Mouse (Mus musculus): ENCODE measurements around the gene D430041D05Rik. TPM values are rescaled to one million over a fixed set of nuclear protein-coding genes. Genes with fewer than 3 reads are reported as not detected.

D430041D05Rik gene
- total RNA-seq, 2 experiments from 2014 or later: 94.4 to 99.5 TPM

DNA sequence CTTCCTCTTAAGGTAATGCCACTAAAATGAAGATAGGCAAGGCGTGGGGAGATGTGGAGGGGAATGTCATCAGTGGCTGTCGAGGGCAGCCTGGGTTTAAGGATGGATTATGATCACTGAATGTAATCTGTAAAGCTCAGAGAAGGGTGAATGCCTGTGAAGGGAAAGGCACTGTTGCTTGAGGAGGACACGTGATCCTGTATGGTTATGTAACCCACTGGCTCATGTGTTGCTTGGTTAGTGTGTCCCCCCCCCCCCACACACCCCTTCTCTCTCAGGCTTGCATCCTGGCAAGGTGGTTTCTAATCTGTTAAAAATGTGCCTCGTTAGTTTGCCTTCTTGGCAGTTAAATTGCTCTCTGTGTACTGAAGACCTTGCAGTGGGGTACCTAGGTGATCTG, 173.7 kb downstream of the D430041D05Rik start:
- intact Hi-C loops (cut with DNase I): no loop called here
- DNase-seq (ENCODE audit: extremely low spot score in 1 of 2, low spot score in 2 of 2): no peak

DNA sequence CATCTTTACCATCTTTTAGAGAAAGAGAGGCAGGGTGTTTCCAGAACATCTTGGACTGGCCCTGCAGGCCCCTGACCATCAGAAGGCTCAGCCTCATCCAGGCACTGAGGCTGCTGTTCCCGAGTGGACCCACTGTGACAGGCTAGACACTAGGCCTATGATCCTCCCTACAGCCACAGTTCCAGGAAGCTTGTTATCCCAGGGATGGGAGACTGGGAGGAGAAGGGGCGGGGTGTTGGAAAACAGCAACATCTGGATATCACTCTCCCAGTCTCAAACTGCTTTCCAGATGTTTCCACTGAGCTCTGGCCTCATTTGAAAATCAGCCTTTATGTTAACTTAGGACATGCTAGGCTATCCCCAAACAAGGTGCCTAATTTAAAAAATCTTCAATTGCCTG, 180.4 kb downstream of the D430041D05Rik start:
- intact Hi-C loops (cut with DNase I): no loop called here
- DNase-seq (ENCODE audit: extremely low spot score in 1 of 2, low spot score in 2 of 2): no peak

DNA sequence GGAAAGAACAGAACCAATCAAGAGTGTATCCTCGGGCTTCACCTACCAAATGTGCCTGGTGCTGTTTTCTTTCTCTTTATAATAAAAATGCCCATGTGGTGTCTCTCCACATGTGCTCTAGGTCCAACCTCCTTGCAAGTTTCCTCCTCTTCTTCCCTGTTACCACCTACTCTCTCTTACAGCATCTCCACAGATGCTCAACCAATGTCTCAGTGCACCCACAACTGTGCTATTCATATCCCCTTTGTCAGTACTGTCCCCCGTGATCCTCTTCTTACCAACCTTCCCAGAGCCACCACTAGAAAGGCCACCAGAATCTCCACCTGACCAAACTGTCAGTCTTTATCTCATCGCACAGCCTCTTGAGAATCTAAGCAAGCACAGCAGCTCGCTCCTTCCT, 184.8 kb downstream of the D430041D05Rik start:
- intact Hi-C loops (cut with DNase I): no loop called here
- DNase-seq (ENCODE audit: extremely low spot score in 1 of 2, low spot score in 2 of 2): no peak

DNA sequence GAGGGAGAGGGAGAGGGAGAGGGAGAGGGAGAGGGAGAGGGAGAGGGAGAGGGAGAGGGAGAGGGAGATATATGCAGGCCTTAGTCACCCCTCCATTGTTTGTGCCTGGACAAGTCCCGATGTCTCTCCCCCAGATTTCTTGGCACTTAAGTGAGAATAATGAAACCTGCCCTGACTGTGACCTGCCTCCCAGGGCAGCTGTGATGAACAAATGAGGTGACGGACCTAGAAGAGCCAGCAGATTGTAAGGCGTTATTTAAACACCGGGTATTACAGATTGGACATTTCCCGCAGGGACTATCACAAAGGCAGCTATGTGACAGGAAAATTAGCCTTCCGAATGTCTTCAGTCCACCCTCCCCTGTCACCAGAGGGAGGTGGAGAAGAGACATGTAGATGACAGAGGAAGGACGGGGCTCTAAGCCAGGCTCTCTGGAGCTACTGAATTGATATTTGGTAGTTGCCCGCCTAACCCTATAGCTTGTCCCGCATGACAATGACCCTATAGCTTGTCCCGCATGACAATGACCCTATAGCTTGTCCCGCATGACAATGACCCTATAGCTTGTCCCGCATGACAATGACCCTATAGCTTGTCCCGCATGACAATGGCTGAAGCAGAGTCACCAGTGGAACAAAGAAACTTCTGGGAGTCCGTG, 191.0 kb downstream of the D430041D05Rik start:
- intact Hi-C loops (cut with DNase I): no loop called here
- no peak for DNase-seq (ENCODE audit: extremely low spot score in 1 of 2, low spot score in 2 of 2)

DNA sequence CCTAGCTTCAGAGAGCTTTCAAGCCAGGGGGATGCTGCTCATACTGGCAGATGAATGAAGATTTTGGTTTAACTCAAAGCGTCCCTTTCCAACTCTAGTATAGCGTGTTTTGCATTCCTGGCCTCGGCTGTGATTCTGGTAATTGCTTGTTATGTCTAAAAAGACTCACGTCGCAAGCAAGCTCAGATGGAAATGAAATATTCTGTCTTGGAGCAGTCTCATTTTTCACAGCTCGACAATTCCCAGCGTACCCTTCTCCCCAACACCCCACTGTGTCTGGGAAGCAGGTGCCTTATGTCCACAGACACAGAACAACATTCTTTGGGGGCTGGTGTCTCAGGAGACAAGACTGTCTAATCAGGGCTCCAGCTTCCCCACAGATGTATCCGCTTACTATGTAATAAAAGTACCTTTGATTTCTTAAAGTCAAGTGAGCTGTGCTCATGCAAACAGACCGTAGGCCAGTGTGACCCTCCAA, 192.2 kb downstream of the D430041D05Rik start:
- intact Hi-C loops (cut with DNase I): no loop called here
- peak in 1 of 2 experiments; percentile 46 for DNase-seq (ENCODE audit: extremely low spot score in 1 of 2, low spot score in 2 of 2)

DNA sequence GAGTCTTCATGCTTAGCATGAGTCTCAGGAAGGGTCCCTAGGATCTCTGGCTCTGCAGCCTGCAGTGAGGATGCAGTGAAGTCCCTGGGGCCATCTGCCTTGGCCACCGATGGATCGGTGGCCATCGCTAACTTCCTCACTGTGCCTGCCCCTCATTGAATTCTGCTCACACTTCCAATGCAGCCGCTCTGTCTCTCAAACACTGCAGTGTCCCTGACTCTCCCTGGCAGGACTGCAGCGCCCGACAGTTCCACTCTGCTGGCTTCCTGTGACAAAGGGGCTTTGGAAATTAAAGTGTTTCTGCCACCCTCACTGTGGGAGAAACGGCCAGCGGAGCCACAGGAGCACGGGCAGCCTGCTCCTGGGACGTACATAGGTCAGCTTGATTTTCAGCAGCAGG, 192.7 kb downstream of the D430041D05Rik start:
- intact Hi-C loops (cut with DNase I): no loop called here
- no peak for DNase-seq (ENCODE audit: extremely low spot score in 1 of 2, low spot score in 2 of 2)

DNA sequence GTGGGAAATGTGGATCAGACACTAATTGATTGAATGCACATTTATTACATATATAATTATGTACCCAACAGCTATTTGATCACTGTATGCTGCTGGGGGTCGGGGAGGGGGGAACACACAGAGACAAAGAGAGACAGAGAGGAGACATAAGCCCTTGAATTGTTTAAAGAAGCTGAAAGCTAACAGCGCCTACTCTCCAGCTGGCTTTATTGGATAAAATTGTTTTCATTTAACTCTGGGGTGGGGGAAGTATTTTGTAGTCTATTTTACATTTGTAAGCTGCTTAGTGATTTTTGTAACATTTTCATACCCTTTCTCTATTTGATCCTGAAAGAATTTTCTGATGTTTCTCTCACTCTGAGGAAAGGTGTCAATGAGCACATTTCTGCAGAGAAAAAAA, 201.4 kb downstream of the D430041D05Rik start:
- DNase-seq (ENCODE audit: extremely low spot score in 1 of 2, low spot score in 2 of 2): no peak
- intact Hi-C loops (cut with DNase I): no loop called here

DNA sequence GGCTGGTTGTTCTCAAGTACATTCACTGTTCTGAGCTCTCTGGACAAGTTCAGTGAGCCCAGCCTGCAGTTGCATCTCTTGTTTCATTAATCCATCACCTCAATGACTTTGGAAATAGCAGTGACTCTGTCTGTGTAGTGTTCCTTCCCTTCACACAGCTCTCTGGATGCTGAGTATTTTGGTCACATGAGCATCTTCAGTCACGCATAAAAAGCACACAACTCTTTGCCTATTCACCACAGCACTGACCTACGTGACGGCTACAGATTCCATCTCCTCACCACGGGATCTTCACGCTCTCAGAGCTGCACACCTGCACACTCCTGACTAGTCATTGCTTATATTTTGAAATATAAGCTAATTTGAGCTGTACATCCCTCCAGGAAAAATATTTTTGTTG, 202.4 kb downstream of the D430041D05Rik start:
- no peak for DNase-seq (ENCODE audit: extremely low spot score in 1 of 2, low spot score in 2 of 2)
- intact Hi-C loops (cut with DNase I): no loop called here

DNA sequence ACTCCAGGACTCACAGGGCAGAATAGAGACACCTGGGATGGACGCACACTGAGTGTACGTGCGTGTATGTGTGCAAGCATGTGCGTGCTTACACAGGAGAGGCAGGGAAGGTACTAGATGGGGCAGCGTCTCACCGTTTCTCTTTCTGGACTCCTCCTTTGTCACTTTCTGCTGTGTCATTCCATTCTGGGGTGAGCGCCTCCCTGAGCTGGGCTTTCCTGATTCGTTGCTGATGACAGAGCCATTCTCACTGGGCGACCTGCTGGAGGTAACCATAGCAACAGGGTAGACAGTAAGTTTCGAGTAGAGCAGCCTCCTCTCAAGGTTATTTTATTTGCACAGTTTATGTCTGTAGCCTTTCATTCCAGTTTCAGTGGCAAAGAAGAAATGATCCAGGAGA, 202.9 kb downstream of the D430041D05Rik start:
- DNase-seq (ENCODE audit: extremely low spot score in 1 of 2, low spot score in 2 of 2): peak; percentile 43 to 63
- intact Hi-C loops (cut with DNase I): no loop called here

DNA sequence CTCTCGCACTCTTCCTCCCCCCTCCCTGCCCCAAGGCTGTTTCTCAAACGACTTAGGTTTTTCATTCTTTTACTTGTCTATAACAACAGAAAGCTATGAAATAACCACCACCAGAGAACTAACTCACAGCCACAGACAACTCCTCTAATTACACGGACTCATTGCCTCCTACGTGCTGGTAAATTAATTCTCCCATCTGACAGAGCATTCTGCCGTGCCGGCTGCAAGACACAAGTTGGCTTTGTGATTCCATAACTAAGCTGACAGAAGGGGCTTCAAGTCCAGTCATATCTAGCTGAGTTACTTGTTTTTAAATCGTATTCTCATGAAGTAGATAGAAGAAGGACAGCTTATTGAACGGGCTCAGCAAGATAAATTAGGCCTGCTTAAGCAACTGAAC, 205.2 kb downstream of the D430041D05Rik start:
- intact Hi-C loops (cut with DNase I): no loop called here
- peak in 1 of 2 experiments; percentile 30 for DNase-seq (ENCODE audit: extremely low spot score in 1 of 2, low spot score in 2 of 2)

DNA sequence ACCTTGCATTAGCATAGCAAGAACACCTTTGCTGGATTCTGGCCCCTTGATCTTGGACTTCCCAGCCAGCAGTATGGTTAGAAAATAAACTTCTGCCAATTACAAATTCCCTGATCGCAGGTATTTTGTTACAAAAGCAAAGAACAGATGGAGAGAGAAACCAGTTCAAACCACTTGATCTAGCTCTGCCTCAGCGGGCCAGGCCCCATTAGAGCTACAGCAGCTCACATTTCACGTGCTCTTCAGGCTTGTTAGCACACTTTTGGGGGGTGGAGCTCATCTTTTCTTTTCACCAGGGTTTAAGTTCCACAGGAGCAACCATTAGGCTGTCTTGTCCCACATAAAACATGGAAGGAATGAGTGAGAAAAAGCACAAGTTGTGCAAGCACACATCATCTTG, 210.6 kb downstream of the D430041D05Rik start:
- intact Hi-C loops (cut with DNase I): no loop called here
- no peak for DNase-seq (ENCODE audit: extremely low spot score in 1 of 2, low spot score in 2 of 2)

DNA sequence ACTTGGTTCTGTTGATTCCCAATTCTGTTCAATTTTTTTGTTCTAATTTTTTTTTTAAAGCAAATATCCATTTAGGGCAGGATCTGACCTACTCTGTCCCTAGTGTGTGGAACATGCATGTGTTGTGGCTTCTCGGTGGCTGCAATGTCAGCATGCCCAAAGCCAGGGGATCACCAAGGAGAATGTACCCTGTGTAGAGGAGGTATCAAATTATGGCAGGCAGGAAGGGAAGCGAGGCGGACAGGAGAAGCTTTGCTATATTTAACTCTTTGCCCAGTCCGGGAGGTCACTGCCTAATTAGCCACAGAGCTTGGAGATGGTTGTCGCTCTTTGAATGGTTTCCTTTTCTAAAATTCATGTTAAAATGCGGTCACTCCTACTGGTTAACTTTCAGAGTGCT, 212.6 kb downstream of the D430041D05Rik start:
- intact Hi-C loops (cut with DNase I): no loop called here
- DNase-seq (ENCODE audit: extremely low spot score in 1 of 2, low spot score in 2 of 2): no peak

DNA sequence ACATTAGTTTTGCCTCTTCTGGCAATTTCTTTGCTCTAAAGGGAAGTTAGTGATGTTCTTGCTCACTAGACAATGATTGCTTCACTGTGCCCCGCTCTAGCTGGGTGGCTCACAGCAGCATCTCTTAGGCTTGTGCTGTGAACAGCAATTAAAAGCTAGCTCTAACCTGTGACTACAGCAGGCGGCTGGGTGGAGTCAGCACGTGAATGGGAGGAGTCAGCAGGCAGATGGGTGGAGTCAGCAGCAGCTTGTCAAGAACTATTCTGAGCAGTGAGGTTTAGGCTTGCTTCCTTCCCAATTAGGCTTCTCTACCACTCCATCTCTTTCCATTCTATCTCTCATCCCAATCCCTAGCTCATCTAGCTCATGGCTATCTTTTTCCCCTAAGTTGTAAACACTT, 213.5 kb downstream of the D430041D05Rik start:
- DNase-seq (ENCODE audit: extremely low spot score in 1 of 2, low spot score in 2 of 2): no peak
- intact Hi-C loops (cut with DNase I): no loop called here

DNA sequence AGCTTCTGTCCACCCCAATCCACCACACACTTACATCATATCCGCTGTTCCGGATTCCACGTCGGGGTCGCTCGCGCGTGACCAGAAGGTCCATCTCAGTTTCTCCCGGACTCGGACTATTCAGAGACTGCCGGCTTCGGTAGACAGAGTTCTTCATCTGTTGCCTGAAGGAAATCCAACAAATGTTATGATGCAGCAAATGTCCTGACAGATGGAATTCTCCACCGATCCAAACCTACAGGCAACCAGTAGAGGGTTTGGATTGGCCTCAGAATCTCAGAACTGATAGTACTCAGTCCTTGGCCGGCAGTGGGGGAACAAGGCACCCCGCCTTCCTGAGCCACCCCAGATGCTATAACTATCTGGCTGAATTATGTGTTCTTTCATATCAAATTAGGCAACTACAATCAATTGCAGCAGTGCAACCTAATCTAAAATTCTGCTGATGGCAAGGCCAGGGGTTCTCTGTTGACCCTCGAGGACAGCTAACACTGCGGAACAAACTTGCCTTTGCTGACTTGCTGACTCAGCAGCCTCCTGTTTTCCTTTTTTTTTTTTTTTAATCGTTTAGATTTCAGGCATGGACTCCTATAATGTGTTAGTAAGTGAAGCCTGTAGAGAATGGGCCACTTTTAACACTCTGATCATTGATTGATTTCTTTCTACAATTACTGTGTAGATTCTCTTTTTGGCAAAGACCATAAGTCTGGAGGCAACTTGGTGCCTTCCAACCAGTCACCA, 218.2 kb downstream of the D430041D05Rik start:
- intact Hi-C loops (cut with DNase I): no loop called here
- DNase-seq (ENCODE audit: extremely low spot score in 1 of 2, low spot score in 2 of 2): no peak

DNA sequence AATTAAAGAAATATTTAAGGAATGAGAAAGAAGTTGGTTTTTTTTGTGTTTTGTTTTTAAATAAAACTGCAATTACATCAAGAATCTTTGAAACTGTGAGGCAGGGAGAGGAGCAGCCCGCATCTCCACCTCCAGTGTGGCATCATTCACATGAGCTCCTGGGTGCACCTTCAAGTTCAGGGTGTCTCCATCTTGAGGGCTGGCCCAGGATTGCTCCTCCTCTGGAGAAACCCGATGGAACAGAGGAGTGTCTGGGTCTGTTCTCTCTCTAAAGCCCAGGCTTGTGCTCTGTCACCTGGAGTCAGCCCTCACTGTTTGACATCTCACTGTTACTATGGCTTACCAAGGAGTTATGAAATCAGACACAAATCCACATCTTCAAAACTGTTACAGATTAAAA, 219.1 kb downstream of the D430041D05Rik start:
- no peak for DNase-seq (ENCODE audit: extremely low spot score in 1 of 2, low spot score in 2 of 2)
- intact Hi-C loops (cut with DNase I): no loop called here

DNA sequence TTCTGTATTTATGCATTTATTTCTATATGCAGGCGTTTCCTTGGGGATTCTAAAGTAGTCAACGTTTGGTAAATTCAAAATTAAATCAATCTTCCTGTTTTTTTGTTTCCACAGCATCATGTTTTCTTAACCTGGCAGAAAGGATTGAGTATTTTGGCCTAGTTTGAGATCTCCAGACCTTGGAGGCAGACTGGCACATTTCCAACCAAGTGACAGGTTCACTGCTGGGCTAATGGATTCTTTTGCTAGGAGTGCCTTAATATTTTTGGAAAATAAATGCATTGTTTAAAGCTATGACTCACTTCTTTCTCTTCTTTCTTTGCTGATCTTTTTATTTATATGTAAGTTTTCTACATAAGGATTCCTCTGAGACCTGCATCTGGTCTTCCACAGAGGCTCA, 222.0 kb downstream of the D430041D05Rik start:
- intact Hi-C loops (cut with DNase I): no loop called here
- no peak for DNase-seq (ENCODE audit: extremely low spot score in 1 of 2, low spot score in 2 of 2)

DNA sequence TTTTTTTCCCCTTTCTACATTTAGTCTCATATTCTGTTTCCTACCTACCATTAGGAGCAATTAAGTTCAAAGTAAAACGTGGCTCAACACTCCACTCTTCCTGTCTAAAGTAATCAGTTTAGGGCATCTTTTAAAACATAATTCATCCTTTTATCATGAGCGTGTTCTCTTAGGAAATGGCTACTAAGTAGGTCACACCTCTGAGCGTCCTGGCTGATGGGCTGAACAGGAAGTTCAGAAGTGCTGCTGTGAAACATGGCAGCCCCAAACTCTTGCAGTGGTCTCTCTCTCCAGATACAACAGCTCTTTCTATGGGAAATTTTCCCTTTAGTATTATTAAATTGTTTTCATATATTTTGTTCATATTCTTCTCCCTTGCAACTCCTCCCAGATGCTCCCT, 223.7 kb downstream of the D430041D05Rik start:
- intact Hi-C loops (cut with DNase I): no loop called here
- no peak for DNase-seq (ENCODE audit: extremely low spot score in 1 of 2, low spot score in 2 of 2)

DNA sequence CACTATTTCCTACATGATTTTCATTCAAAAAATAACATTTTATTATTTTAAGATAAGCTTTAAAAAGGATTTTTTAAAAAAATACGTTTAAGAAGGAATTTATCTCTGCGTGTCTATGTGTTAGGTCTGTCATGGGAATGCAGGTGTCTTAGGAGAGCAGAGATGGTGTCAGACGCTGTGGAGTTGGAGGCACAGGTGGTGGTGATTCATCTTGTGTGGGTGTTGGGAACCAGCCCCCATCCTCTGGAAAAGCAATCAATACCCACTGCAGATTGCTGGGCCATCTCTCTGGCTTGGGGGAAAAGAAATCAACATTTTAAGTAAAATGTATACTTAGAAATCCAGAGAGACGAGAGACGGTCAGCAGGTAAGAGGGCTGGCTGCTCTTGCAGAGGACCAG, 225.2 kb downstream of the D430041D05Rik start:
- no peak for DNase-seq (ENCODE audit: extremely low spot score in 1 of 2, low spot score in 2 of 2)

DNA sequence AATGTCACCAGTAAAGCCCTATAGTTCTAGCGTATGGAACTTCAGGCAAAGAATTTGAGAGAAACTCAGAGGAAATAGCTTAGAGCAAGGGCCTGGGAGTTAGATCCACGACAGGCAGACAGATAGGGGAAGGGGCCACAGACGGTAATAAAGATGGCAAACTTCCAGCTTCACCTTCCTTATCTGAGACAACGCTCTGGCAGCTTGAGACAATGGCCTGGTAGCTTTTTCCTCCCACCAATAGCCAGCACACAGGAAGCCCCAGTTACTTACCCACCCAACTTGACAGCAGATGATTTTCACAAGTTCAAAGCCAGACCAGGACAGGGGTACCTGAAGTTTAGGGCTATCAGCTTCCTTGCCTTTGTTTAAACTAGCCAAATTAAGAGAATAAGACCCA, 226.5 kb downstream of the D430041D05Rik start:
- DNase-seq (ENCODE audit: extremely low spot score in 1 of 2, low spot score in 2 of 2): no peak
- intact Hi-C loops (cut with DNase I): no loop called here

More for the DNA sequence above, 225.2 kb downstream of the D430041D05Rik start:
- intact Hi-C loops (cut with DNase I): no loop called here

DNA sequence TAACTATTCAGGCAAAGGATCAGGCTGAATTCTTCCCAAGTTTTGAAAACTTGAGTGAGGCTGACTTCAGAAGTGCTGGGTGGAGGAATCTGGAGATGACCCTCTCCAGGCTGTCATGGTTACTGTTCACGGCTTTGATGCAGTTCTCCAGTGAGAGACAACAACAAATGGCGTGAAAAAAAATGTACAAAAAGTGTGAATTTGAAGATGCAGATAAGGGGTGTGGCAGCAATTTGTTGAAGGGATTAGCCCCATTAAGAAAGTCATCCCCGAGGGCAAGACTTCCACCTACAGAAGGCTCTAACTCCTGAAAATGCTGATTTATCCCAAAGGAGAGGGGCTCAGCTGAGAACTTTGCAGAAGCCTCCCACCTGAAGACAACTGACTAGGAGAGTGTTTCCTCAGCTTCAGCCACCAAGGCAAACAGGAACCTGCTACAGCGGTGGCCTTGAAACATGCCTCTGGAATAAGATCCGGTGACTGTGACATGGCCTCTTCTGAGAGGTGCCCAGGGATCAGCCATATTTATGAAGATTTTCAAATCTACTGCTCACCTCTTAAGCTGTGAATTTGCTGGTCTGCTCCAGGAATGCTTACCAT, 227.5 kb downstream of the D430041D05Rik start:
- DNase-seq (ENCODE audit: extremely low spot score in 1 of 2, low spot score in 2 of 2): no peak
- intact Hi-C loops (cut with DNase I): no loop called here

Measured in left cerebral cortex, postnatal 10 days (tissue).